Mouse (Mus musculus): ENCODE results near the gene Glis1. TPM values are rescaled to one million over a fixed set of nuclear protein-coding genes. Genes with fewer than 3 reads are reported as not detected.

The Glis1 gene
- total and polyA plus RNA-seq, 2 experiments from 2014 or later, result 1.4 to 2.1 TPM

GRCm38 (mm10) chr4:107484221-107484575, 49.8 kb downstream of the Glis1 start:
- TF ChIP-seq CTCF (IDR thresholded peaks at IDR 0.05), result no peak
- Histone ChIP-seq H3K36me3 (ENCODE audit: insufficient read depth, low read length) (no peaks in the 10 kb centered on the region), H3K9me3 (ENCODE audit: low read length) (no peaks in the 10 kb centered on the region), H3K27ac (ENCODE audit: low read depth, low read length) (no peak overlapping the region), H3K4me3 (ENCODE audit: low read depth, low read length) (no peak overlapping the region), H3K9ac (replicated peaks; ENCODE audit: low read length, poor library complexity, severe bottlenecking) (no peak overlapping the region), H3K27me3 (ENCODE audit: insufficient read depth, low read length) (no peaks in the 10 kb centered on the region), H3K4me2 (ENCODE audit: low read depth, low read length, poor library complexity, severe bottlenecking) (no peak overlapping the region), H3K4me1 (ENCODE audit: insufficient read depth, low read length) (no peaks in the 10 kb centered on the region)
- WGBS, result 80% methylated on average over 4 of the region's 4 CpGs
- DNase-seq (ENCODE audit: low spot score), result no peak
- ATAC-seq (ENCODE audit: low FRiP score), result no peak

GRCm38 (mm10) chr4:107485903-107486302, 51.5 kb downstream of the Glis1 start:
- no peaks in the 10 kb centered on the region for H3K27me3 ChIP-seq (ENCODE audit: insufficient read depth, low read length)
- H3K27ac ChIP-seq (ENCODE audit: low read depth, low read length), result no peak overlapping the region
- H3K9me3 ChIP-seq (ENCODE audit: low read length), result no peaks in the 10 kb centered on the region
- no peak overlapping the region for H3K9ac ChIP-seq (replicated peaks; ENCODE audit: low read length, poor library complexity, severe bottlenecking)
- no peaks in the 10 kb centered on the region for H3K36me3 ChIP-seq (ENCODE audit: insufficient read depth, low read length)
- no peak overlapping the region for H3K4me2 ChIP-seq (ENCODE audit: low read depth, low read length, poor library complexity, severe bottlenecking)
- WGBS, result 67% methylated on average over 5 of the region's 5 CpGs
- no peaks in the 10 kb centered on the region for H3K4me1 ChIP-seq (ENCODE audit: insufficient read depth, low read length)
- TF ChIP-seq CTCF (IDR thresholded peaks at IDR 0.05), result peak; percentile 44
- ATAC-seq (ENCODE audit: low FRiP score) (no peak), DNase-seq (ENCODE audit: low spot score) (no peak)
- no peak overlapping the region for H3K4me3 ChIP-seq (ENCODE audit: low read depth, low read length)

- DNase-seq (ENCODE audit: low spot score) (no peak), ATAC-seq (ENCODE audit: low FRiP score) (no peak)
- Histone ChIP-seq H3K4me2 (ENCODE audit: low read depth, low read length, poor library complexity, severe bottlenecking) (no peak overlapping the region), H3K4me3 (ENCODE audit: low read depth, low read length) (no peak overlapping the region), H3K27me3 (ENCODE audit: insufficient read depth, low read length) (no peaks in the 10 kb centered on the region), H3K9me3 (ENCODE audit: low read length) (no peaks in the 10 kb centered on the region), H3K36me3 (ENCODE audit: insufficient read depth, low read length) (no peaks in the 10 kb centered on the region), H3K9ac (replicated peaks; ENCODE audit: low read length, poor library complexity, severe bottlenecking) (no peak overlapping the region), H3K27ac (ENCODE audit: low read depth, low read length) (no peak overlapping the region), H3K4me1 (ENCODE audit: insufficient read depth, low read length) (no peaks in the 10 kb centered on the region)
- no peak for TF ChIP-seq CTCF (IDR thresholded peaks at IDR 0.05)
- WGBS, result 78% methylated on average over 20 of the region's 20 CpGs
These were observed 54.9 kb downstream of the Glis1 start for GRCm38 (mm10) chr4:107489121-107489840.

GRCm38 (mm10) chr4:107492991-107493390, 58.6 kb downstream of the Glis1 start:
- Histone ChIP-seq H3K27ac (ENCODE audit: low read depth, low read length) (no peak overlapping the region), H3K9me3 (ENCODE audit: low read length) (no peaks in the 10 kb centered on the region), H3K27me3 (ENCODE audit: insufficient read depth, low read length) (no peaks in the 10 kb centered on the region), H3K4me3 (ENCODE audit: low read depth, low read length) (no peak overlapping the region), H3K4me1 (ENCODE audit: insufficient read depth, low read length) (no peaks in the 10 kb centered on the region), H3K36me3 (ENCODE audit: insufficient read depth, low read length) (no peaks in the 10 kb centered on the region), H3K9ac (replicated peaks; ENCODE audit: low read length, poor library complexity, severe bottlenecking) (no peak overlapping the region), H3K4me2 (ENCODE audit: low read depth, low read length, poor library complexity, severe bottlenecking) (no peak overlapping the region)
- ATAC-seq (ENCODE audit: low FRiP score) (no peak), DNase-seq (ENCODE audit: low spot score) (no peak)
- TF ChIP-seq CTCF (IDR thresholded peaks at IDR 0.05), result no peak
- 84% methylated on average over 5 of the region's 5 CpGs for WGBS

- DNase-seq (ENCODE audit: low spot score), result no peak
- WGBS, result 77% methylated on average over 9 of the region's 9 CpGs
These were observed 61.5 kb downstream of the Glis1 start for GRCm38 (mm10) chr4:107495751-107496430.

GRCm38 (mm10) chr4:107497430-107497935, 63.1 kb downstream of the Glis1 start:
- no peak overlapping the region for H3K4me2 ChIP-seq (ENCODE audit: low read depth, low read length, poor library complexity, severe bottlenecking)
- H3K9ac ChIP-seq (replicated peaks; ENCODE audit: low read length, poor library complexity, severe bottlenecking), result no peak overlapping the region
- DNase-seq (ENCODE audit: low spot score) (no peak), ATAC-seq (ENCODE audit: low FRiP score) (no peak)
- no peaks in the 10 kb centered on the region for H3K9me3 ChIP-seq (ENCODE audit: low read length)
- WGBS, result 88% methylated on average over 18 of the region's 18 CpGs
- H3K36me3 ChIP-seq (ENCODE audit: insufficient read depth, low read length), result no peaks in the 10 kb centered on the region
- no peaks in the 10 kb centered on the region for H3K27me3 ChIP-seq (ENCODE audit: insufficient read depth, low read length)
- H3K4me3 ChIP-seq (ENCODE audit: low read depth, low read length), result no peak overlapping the region
- no peak overlapping the region for H3K27ac ChIP-seq (ENCODE audit: low read depth, low read length)
- no peak for TF ChIP-seq CTCF (IDR thresholded peaks at IDR 0.05)
- H3K4me1 ChIP-seq (ENCODE audit: insufficient read depth, low read length), result no peaks in the 10 kb centered on the region

More at GRCm38 (mm10) chr4:107495751-107496430, 61.5 kb downstream of the Glis1 start:
- Histone ChIP-seq H3K9me3 (ENCODE audit: low read length) (no peaks in the 10 kb centered on the region), H3K27ac (ENCODE audit: low read depth, low read length) (no peak overlapping the region), H3K4me3 (ENCODE audit: low read depth, low read length) (no peak overlapping the region), H3K36me3 (ENCODE audit: insufficient read depth, low read length) (no peaks in the 10 kb centered on the region), H3K4me1 (ENCODE audit: insufficient read depth, low read length) (no peaks in the 10 kb centered on the region), H3K9ac (replicated peaks; ENCODE audit: low read length, poor library complexity, severe bottlenecking) (no peak overlapping the region), H3K27me3 (ENCODE audit: insufficient read depth, low read length) (no peaks in the 10 kb centered on the region), H3K4me2 (ENCODE audit: low read depth, low read length, poor library complexity, severe bottlenecking) (no peak overlapping the region)
- TF ChIP-seq CTCF (IDR thresholded peaks at IDR 0.05), result no peak
- ATAC-seq (ENCODE audit: low FRiP score), result no peak
